Mouse (Mus musculus): Measurements from ENCODE around the gene Phgdh. TPM values are rescaled to one million over a fixed set of nuclear protein-coding genes. Genes with fewer than 3 reads are reported as not detected.
"Not testable (repeated sequence)": the region's sequence is repeated elsewhere in the genome, so short reads cannot be mapped to it uniquely, and the experiment has no call there.

Gene Phgdh
- total RNA-seq (2014; fragmentation: Nextera tagmentation) (not detected in 2 replicates), total RNA-seq (2017) (0.12 TPM in 1 of 2 replicates, not detected in the other), polyA plus RNA-seq (2012) (not detected in 2 replicates)

- DNase-seq (ENCODE audit: low spot score); H3K4me3 ChIP-seq (ENCODE audit: low read depth, low read length); H3K36me3 ChIP-seq (replicated peaks); H3K27me3 ChIP-seq (ENCODE audit: insufficient read depth, low read length); H3K4me1 ChIP-seq (ENCODE audit: insufficient read depth, low read depth, low read length); ATAC-seq (ENCODE audit: extremely low read depth, insufficient number of reproducible peaks, low FRiP score, poor library complexity, severe bottlenecking): not testable (repeated sequence)
- peaks cover 51% of the 10 kb centered on the region for H3K9me3 ChIP-seq (replicated peaks)
Observed at GRCm38 (mm10) chr3:98339706-98340109, at the start of gene Phgdh. Gene Phgdh, minus strand, starts transcription at chr3:98339990.

GRCm38 (mm10) chr3:98389305-98389704, 49.5 kb upstream of the Phgdh start:
- no peaks in the 10 kb centered on the region for H3K27me3 ChIP-seq (ENCODE audit: insufficient read depth, low read length)
- H3K9me3 ChIP-seq (replicated peaks): peaks cover 42% of the 10 kb centered on the region
- no peak for DNase-seq (ENCODE audit: low spot score)
- no peak for ATAC-seq (ENCODE audit: extremely low read depth, insufficient number of reproducible peaks, low FRiP score, poor library complexity, severe bottlenecking)
- no peaks in the 10 kb centered on the region for H3K4me1 ChIP-seq (ENCODE audit: insufficient read depth, low read depth, low read length)
- H3K4me3 ChIP-seq (ENCODE audit: low read depth, low read length): no peak overlapping the region
- H3K36me3 ChIP-seq (replicated peaks): no peaks in the 10 kb centered on the region
- TF ChIP-seq POLR2AphosphoS5 (IDR thresholded peaks at IDR 0.05; ENCODE audit: insufficient replicate concordance, low read depth, low read length): no peak
- TF ChIP-seq GATA1 (IDR thresholded peaks at IDR 0.05; ENCODE audit: borderline replicate concordance, low read length): no peak
- TF ChIP-seq GATA2 (IDR thresholded peaks at IDR 0.05; ENCODE audit: borderline replicate concordance, low read depth, low read length): no peak
- no peak for TF ChIP-seq TAL1 (conservative IDR thresholded peaks at IDR 0.05; ENCODE audit: low read depth, low read length)
- no peak for TF ChIP-seq CTCF (IDR thresholded peaks at IDR 0.05; ENCODE audit: low read depth, low read length)

- no peak for TF ChIP-seq TAL1 (conservative IDR thresholded peaks at IDR 0.05; ENCODE audit: low read depth, low read length)
- ATAC-seq (ENCODE audit: extremely low read depth, insufficient number of reproducible peaks, low FRiP score, poor library complexity, severe bottlenecking): no peak
Observed at GRCm38 (mm10) chr3:98387756-98388155, 48.0 kb upstream of the Phgdh start.

GRCm38 (mm10) chr3:98387086-98387485, 47.3 kb upstream of the Phgdh start:
- Histone ChIP-seq H3K4me3 (ENCODE audit: low read depth, low read length) (no peak overlapping the region), H3K4me1 (ENCODE audit: insufficient read depth, low read depth, low read length) (no peaks in the 10 kb centered on the region)
- TF ChIP-seq CTCF (IDR thresholded peaks at IDR 0.05; ENCODE audit: low read depth, low read length): no peak
- no peak for TF ChIP-seq GATA1 (IDR thresholded peaks at IDR 0.05; ENCODE audit: borderline replicate concordance, low read length)
- TF ChIP-seq POLR2AphosphoS5 (IDR thresholded peaks at IDR 0.05; ENCODE audit: insufficient replicate concordance, low read depth, low read length): no peak
- no peak for TF ChIP-seq TAL1 (conservative IDR thresholded peaks at IDR 0.05; ENCODE audit: low read depth, low read length)
- no peak for TF ChIP-seq GATA2 (IDR thresholded peaks at IDR 0.05; ENCODE audit: borderline replicate concordance, low read depth, low read length)

More at GRCm38 (mm10) chr3:98387756-98388155, 48.0 kb upstream of the Phgdh start:
- Histone ChIP-seq H3K27me3 (ENCODE audit: insufficient read depth, low read length) (no peaks in the 10 kb centered on the region), H3K36me3 (replicated peaks) (no peaks in the 10 kb centered on the region), H3K4me1 (ENCODE audit: insufficient read depth, low read depth, low read length) (no peaks in the 10 kb centered on the region), H3K4me3 (ENCODE audit: low read depth, low read length) (no peak overlapping the region), H3K9me3 (replicated peaks) (peaks cover 52% of the 10 kb centered on the region)
- DNase-seq (ENCODE audit: low spot score): no peak

GRCm38 (mm10) chr3:98383024-98383790, 43.4 kb upstream of the Phgdh start:
- no peaks in the 10 kb centered on the region for H3K27me3 ChIP-seq (ENCODE audit: insufficient read depth, low read length)
- no peak for ATAC-seq (ENCODE audit: extremely low read depth, insufficient number of reproducible peaks, low FRiP score, poor library complexity, severe bottlenecking)
- H3K36me3 ChIP-seq (replicated peaks): no peaks in the 10 kb centered on the region
- peaks cover 58% of the 10 kb centered on the region for H3K9me3 ChIP-seq (replicated peaks)
- TF ChIP-seq CTCF (IDR thresholded peaks at IDR 0.05; ENCODE audit: low read depth, low read length) (no peak), POLR2AphosphoS5 (IDR thresholded peaks at IDR 0.05; ENCODE audit: insufficient replicate concordance, low read depth, low read length) (no peak), TAL1 (conservative IDR thresholded peaks at IDR 0.05; ENCODE audit: low read depth, low read length) (no peak), GATA1 (IDR thresholded peaks at IDR 0.05; ENCODE audit: borderline replicate concordance, low read length) (no peak)
- H3K4me1 ChIP-seq (ENCODE audit: insufficient read depth, low read depth, low read length): no peaks in the 10 kb centered on the region
- no peak for DNase-seq (ENCODE audit: low spot score)
- H3K4me3 ChIP-seq (ENCODE audit: low read depth, low read length): no peak overlapping the region

More at GRCm38 (mm10) chr3:98387086-98387485, 47.3 kb upstream of the Phgdh start:
- Histone ChIP-seq H3K36me3 (replicated peaks) (no peaks in the 10 kb centered on the region), H3K9me3 (replicated peaks) (peaks cover 58% of the 10 kb centered on the region), H3K27me3 (ENCODE audit: insufficient read depth, low read length) (no peaks in the 10 kb centered on the region)
- ATAC-seq (ENCODE audit: extremely low read depth, insufficient number of reproducible peaks, low FRiP score, poor library complexity, severe bottlenecking): no peak
- no peak for DNase-seq (ENCODE audit: low spot score)

GRCm38 (mm10) chr3:98382246-98382939, 42.6 kb upstream of the Phgdh start, which contains the start of gene Zfp697:
Gene Zfp697, plus strand, starts transcription at chr3:98382461.
- DNase-seq (ENCODE audit: low spot score): no peak
- no peaks in the 10 kb centered on the region for H3K4me1 ChIP-seq (ENCODE audit: insufficient read depth, low read depth, low read length)
- no peaks in the 10 kb centered on the region for H3K27me3 ChIP-seq (ENCODE audit: insufficient read depth, low read length)
- H3K36me3 ChIP-seq (replicated peaks): no peaks in the 10 kb centered on the region
- ATAC-seq (ENCODE audit: extremely low read depth, insufficient number of reproducible peaks, low FRiP score, poor library complexity, severe bottlenecking): no peak
- H3K9me3 ChIP-seq (replicated peaks): peaks cover 54% of the 10 kb centered on the region
- TF ChIP-seq TAL1 (conservative IDR thresholded peaks at IDR 0.05; ENCODE audit: low read depth, low read length) (no peak), GATA1 (IDR thresholded peaks at IDR 0.05; ENCODE audit: borderline replicate concordance, low read length) (no peak), GATA2 (IDR thresholded peaks at IDR 0.05; ENCODE audit: borderline replicate concordance, low read depth, low read length) (no peak), CTCF (IDR thresholded peaks at IDR 0.05; ENCODE audit: low read depth, low read length) (no peak), POLR2AphosphoS5 (IDR thresholded peaks at IDR 0.05; ENCODE audit: insufficient replicate concordance, low read depth, low read length) (no peak)
- no peak within 1 kb of the TSS; the same call in 1 of the 2 replicates for H3K4me3 ChIP-seq (ENCODE audit: low read depth, low read length)
